Mouse (Mus musculus): ENCODE data around the gene Fcrl6.

Fcrl6 gene

GRCm38 (mm10) chr1:172615412-172615811, 13.1 kb upstream of the Fcrl6 start:
- no peak for DNase-seq (ENCODE audit: extremely low spot score, low spot score)

DNA sequence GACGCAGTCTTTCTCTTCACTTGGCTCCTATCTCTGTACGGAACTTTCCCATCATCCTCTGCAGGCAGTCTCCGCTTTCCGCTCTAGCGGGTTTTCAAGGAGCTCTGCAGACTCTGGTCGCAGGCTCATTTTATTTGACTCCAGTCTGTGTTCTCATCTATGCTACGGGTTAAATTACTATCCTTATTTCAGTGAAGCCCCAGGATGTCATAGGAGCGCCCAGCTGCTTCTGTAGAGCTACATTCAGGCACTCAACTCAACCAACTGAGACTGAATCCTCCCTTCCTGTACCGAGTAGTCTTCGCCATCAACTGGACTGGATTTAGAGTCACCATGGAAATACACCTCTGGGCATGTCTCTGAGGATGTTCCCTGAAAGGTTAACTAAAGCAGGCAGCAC, 12.3 kb upstream of the Fcrl6 start:
- DNase-seq (ENCODE audit: extremely low spot score, low spot score), result no peak

GRCm38 (mm10) chr1:172612745-172613144, 10.4 kb upstream of the Fcrl6 start:
- no peak for DNase-seq (ENCODE audit: extremely low spot score, low spot score)

GRCm38 (mm10) chr1:172611304-172611703, 9.0 kb upstream of the Fcrl6 start:
- no peak for DNase-seq (ENCODE audit: extremely low spot score, low spot score)

DNA sequence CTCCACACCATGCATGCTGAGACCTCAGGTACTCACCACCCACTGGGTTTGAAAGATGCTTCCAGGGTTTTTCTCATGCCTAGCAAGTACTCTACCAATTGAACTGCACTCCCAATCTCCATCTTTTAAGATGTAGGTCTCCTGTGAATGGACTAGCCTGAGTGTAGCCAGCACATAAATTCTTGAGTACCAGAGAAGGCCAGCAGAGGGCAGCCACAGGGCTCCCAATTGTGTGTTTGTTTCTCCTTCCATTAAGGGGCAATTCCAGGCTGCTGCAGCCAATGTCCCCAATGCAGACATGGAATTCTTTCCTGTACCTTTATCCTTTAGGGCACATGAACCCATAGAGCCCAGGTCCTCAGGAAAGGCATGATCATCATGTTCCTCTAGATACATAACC, 7.9 kb downstream of the Fcrl6 start:
- peak; percentile 65 for DNase-seq (ENCODE audit: extremely low spot score, low spot score)

DNA sequence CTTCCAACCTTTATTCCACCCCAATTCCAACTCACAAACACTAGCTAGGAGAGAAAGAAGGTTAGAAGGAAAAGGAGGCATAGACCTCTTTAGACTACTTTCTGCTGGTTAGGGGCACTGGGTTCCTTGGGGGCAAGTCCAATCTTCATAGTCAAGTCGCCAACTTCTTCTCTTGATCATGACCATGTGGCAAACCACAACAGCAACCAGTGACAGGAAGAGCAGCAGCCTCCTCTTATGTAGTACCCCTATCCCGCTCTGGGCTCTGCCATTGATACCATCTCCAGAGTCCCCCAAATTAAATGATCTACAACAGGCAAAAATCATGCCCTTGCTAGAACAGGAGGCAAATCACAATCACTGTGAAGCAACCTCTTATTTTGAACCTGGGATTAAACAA, 8.4 kb downstream of the Fcrl6 start:
- no peak for DNase-seq (ENCODE audit: extremely low spot score, low spot score)

- no peak for DNase-seq (ENCODE audit: extremely low spot score, low spot score)
These were observed 9.0 kb downstream of the Fcrl6 start for GRCm38 (mm10) chr1:172593321-172593720.

- DNase-seq (ENCODE audit: extremely low spot score, low spot score), result no peak
These were observed 12.0 kb downstream of the Fcrl6 start, which contains the start of gene Slamf8 for GRCm38 (mm10) chr1:172590385-172590784. Gene Slamf8, minus strand, starts transcription at chr1:172590568.

DNA sequence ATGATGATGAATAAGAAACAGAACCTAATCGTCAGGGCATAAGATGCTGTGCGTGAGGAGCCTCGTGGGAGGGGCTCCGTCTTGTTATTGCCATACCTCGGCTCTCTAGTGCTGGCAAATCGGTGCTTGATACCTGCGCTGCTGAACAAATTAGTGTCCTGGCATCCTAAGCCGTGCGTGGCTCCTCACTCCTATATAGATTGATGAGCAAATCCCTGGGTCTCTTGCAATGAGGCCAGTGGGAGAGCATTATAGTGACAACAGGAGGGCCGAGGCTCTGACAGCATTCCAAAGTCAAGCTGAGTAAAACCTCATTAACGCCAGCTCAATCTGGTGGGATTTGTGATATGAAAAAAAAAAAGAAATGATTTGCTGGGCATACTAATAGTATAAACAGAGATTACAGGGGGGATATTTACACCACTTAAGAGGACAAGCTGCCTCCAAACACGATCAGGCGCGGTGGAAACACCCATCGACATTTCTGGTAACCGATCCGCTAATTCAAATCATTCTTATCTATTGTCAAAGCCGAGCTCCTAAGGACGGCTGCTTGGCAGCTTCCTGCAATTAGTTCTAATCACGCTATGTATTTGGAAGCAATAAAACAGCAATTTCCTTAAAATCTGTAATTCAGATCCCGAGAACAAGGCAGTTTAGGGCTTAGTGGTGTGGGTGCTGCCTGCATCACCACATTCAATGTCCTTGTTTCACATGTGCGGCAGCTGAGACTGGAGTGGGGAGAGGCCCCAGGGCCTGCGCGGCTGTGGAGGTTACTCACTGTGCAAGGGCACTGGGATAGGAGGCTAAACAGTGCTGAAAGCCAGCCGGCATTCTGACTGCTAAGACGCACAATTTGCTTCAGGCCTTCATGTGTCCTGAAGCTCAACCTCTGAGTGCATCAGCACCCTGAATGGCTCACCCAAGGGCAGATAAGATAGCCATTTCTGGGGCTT, 16.5 kb downstream of the Fcrl6 start:
- DNase-seq (ENCODE audit: extremely low spot score, low spot score), result no peak

DNA sequence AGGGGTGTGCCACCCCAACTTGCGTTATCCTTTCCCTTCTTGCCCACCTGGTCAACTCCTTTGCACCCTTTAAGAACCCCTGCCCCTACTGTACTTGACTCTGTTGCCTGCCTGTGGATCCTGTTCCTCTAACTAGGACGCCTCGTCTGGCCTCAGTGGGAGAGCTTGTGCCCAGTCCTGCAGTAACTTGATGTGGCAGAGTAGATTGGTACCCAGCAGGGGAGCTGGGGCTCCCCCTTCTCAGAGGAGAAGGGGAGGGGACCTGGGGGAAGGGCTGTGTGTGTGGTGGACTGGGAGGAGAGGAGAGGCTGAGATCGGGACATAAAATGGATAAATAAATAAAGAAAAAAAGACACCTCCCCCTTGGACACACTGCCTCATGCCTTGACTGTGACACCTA, 17.3 kb downstream of the Fcrl6 start:
- DNase-seq (ENCODE audit: extremely low spot score, low spot score), result no peak

GRCm38 (mm10) chr1:172584271-172584670, 18.1 kb downstream of the Fcrl6 start:
- DNase-seq (ENCODE audit: extremely low spot score, low spot score), result no peak

GRCm38 (mm10) chr1:172582436-172582835, 19.9 kb downstream of the Fcrl6 start:
- DNase-seq (ENCODE audit: extremely low spot score, low spot score), result no peak

- DNase-seq (ENCODE audit: extremely low spot score, low spot score), result no peak
These were observed 22.2 kb downstream of the Fcrl6 start for GRCm38 (mm10) chr1:172580116-172580515.

DNA sequence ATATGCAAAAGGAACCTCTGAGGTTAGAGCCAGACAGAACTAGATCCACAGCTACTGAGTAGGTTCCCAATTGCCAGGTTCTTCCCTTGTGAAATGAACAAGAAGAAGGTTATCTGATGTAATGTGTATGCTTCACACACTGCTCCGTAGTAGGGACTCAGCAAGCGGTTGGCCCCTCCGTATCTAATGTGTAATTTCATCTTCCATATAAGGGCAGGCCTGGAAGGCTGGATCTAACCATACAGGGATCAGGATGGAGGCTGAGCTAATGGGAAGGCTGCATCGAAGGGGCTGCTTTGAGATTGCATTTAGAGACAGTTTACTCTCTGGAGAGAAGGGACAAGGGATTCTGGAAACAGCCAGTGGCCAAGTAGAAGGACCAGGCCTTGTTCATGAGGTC, 34.6 kb downstream of the Fcrl6 start:
- DNase-seq (ENCODE audit: extremely low spot score, low spot score), result no peak

GRCm38 (mm10) chr1:172566131-172566530, 36.2 kb downstream of the Fcrl6 start:
- DNase-seq (ENCODE audit: extremely low spot score, low spot score), result no peak

GRCm38 (mm10) chr1:172563465-172563828, 38.9 kb downstream of the Fcrl6 start:
- DNase-seq (ENCODE audit: extremely low spot score, low spot score), result no peak

DNA sequence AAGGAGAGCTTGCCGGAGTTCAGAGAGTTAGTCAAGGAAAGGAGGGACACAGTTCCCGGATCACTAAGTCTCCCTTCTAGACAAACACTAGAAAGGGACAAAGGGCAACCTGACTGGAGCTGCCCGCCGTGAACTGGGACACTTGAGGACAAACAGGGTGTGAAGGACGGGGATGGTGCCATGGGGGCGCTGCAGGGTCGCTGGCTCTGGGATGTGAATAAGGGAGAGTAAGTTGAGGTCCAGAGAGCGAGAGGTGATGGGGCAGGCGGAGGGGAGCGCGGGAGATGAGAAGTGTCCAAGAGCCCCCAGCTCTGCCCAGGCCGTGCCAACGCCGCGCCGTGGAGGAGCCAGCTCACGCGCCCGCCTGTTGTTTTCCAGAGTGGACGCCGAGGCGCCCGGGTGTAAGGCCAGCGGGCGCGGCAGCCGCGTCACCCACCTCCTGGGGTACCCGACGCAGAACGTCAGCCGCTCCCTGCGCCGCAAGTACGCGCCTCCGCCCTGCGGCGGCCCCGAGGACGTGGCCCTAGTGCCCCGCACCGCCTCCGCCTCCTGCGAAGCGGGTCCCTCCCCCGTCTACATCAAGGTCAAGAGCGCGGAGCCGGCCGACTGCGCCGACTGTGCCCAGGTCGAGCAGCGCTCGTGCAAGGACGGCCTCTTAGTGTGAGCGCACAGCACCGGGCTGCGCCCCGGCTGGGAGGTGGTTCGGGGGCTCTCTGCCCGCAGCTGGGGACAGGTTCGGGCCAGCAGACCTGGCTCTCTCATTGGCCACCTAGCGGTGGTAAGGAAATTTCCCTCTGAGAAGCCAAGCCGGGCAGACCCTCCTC, 39.5 kb downstream of the Fcrl6 start:
- DNase-seq (ENCODE audit: extremely low spot score, low spot score), result peak; percentile 85

DNA sequence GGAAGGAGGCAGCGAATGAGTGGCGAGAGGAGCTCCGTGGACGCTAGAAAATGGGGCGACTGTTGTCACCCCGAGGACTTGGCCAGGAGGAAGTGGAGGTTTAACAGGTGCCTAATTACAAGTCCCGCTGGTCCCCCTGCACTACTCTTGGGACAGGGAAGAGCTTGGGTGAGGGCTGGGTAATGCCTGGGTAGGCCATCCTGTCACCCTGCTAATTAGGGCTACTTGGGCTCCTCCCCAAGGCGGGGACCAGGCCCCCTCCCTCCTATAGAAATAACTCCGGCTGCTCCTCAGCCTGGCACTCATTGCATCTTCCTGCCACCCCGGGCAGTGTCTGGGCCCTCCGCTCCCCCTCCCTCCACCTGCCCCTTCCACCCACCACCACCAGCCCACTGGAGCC, 46.7 kb downstream of the Fcrl6 start, which contains the start of gene Vsig8:
Vsig8 (plus strand) TSS at position 301 of the 400 bp plus-strand sequence.
- DNase-seq (ENCODE audit: extremely low spot score, low spot score), result no peak

GRCm38 (mm10) chr1:172552623-172553022, 49.7 kb downstream of the Fcrl6 start:
- no peak for DNase-seq (ENCODE audit: extremely low spot score, low spot score)

DNA sequence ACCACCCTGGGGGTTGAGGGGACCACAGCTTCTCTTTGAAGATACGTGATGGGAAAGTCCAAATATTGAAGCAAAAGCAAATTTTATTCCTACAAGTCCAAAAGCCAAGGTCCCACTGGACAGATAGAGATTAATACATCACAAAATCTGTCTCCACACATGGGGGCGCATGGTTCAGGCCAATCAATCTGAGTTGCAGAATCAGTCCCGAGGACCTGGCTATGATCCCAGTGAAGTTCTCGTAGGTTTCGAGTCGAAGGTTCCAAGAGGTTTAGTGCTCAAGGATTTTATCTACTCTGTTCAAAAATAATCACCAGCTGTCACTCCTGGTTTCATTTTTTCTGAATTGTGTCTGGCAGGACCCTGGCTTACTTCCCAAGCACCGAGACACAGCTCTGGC, 51.3 kb downstream of the Fcrl6 start:
- no peak for DNase-seq (ENCODE audit: extremely low spot score, low spot score)

- DNase-seq (ENCODE audit: extremely low spot score, low spot score), result peak; percentile 51
These were observed 51.8 kb downstream of the Fcrl6 start for GRCm38 (mm10) chr1:172550551-172550951.

GRCm38 (mm10) chr1:172549717-172550116, 52.6 kb downstream of the Fcrl6 start:
- no peak for DNase-seq (ENCODE audit: extremely low spot score, low spot score)
